Mouse (Mus musculus) embryo, embryonic 10 days (tissue): ENCODE measurements at regions not wholly inside any gene's neighbourhood (a gene's known extent, or its start where the extent isn't known, plus 50 kb on each side); places are given as distances from the start of the nearest gene placed in this dataset.

Experiments
- DNase-seq: peaks from one replicate; pipeline ENCODE4 v3.0.0-alpha.2; 2015; ENCODE audit warnings: low spot score

DNA sequence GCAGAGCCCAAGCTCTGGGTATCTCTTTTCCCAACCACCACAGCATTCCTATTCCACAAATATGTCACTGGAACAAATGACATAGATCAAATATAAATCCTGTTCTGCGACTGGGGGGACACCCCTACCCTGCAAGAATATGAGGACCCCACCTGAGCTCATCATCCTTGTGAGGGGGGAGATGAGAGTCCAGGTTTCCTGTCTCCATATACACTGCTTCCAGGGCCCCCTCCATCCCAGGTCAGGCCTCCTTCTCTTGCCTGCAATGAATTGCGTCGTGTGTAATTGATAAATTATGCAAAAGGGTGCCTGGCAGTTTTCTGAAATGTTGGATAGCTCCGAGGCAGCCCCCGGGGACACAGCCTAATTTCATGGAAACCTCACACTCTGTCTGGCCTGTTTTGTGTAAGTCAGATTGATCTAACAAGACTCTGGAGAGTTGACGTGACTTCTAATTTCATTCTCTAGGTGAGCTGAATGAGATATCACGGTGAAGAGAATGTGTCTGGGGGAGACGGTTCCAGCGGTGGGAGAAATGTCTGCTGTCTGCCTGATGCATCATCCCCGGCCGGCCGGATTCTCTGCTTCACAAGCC, 110.3 kb upstream of the Tle3 start:
- no peak for DNase-seq

- no peak for DNase-seq
Measured at GRCm38 (mm10) chr9:61263335-61263734, 108.8 kb upstream of the Tle3 start.

GRCm38 (mm10) chr9:61265466-61265865, 106.7 kb upstream of the Tle3 start:
- no peak for DNase-seq

DNA sequence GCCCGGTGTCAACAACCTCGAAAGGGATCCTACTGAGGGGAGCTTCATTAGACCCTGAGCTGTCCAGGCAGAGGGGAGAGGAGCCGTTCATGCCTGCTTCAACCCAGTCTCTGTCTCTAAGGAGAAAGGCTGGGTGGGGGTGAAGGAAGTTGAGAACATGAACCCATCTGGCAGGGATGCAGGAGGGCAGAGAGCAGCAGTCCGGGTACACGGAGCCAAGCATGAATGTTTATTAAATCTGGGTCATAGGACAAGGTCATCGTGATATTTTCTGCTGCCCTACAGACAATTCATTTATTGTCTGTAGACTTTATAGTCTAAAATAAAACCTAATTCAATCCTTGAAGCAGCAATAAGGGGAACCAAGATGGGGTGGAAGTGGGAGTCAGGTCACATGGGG, 105.2 kb upstream of the Tle3 start:
- no peak for DNase-seq

GRCm38 (mm10) chr9:61267541-61267940, 104.6 kb upstream of the Tle3 start:
- DNase-seq = no peak

DNA sequence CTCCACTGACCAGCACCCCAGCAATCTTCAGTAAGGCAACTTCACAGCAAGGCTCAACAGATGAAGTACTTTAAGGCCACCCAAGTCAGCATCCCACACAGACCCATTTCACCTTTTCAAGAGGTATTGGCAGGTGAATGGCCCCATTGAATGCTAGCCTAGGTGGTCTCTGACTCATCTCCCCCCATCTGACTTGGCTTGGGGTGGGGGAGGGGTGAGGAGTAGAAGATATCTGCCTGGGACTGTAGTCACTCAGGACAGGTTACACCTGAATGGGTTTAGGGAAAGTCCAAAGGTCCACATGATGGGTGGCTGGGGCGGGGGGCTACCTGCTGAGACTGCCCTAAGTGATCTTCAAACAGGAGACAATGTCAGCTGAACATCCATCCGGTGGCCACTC, 104.0 kb upstream of the Tle3 start:
- no peak for DNase-seq

DNA sequence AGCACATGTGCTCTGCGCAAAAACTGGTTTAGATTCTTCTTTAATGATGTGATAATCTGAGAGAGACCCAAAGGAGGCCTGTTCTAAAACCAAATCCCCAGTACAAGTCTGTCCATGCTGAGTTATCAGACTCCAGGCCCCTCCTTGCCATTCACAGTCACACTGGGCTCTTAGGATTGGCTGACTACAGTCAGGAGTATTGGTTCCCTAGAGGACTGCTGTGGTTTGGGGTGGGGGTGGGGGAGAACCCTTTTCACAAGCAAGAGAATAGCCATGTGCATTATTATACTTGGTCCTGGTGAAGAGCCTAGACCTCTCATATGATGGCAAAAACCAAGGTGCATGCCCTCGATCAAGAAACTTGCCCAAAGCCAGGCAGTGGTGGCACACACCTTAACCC, 103.5 kb upstream of the Tle3 start:
- no peak for DNase-seq

GRCm38 (mm10) chr9:61269151-61269870, 102.9 kb upstream of the Tle3 start:
- no peak for DNase-seq

- no peak for DNase-seq
Measured at GRCm38 (mm10) chr9:61271243-61271642, 100.9 kb upstream of the Tle3 start.

- DNase-seq = peak; percentile 3
Measured at GRCm38 (mm10) chr9:61271769-61272352, 100.3 kb upstream of the Tle3 start.

- DNase-seq = no peak
Measured at GRCm38 (mm10) chr9:61274020-61274419, 98.1 kb upstream of the Tle3 start.

- peak; percentile 87 for DNase-seq
Measured at GRCm38 (mm10) chr9:61277369-61278215, 94.6 kb upstream of the Tle3 start.

GRCm38 (mm10) chr9:61278216-61278758, 93.9 kb upstream of the Tle3 start:
- no peak for DNase-seq

DNA sequence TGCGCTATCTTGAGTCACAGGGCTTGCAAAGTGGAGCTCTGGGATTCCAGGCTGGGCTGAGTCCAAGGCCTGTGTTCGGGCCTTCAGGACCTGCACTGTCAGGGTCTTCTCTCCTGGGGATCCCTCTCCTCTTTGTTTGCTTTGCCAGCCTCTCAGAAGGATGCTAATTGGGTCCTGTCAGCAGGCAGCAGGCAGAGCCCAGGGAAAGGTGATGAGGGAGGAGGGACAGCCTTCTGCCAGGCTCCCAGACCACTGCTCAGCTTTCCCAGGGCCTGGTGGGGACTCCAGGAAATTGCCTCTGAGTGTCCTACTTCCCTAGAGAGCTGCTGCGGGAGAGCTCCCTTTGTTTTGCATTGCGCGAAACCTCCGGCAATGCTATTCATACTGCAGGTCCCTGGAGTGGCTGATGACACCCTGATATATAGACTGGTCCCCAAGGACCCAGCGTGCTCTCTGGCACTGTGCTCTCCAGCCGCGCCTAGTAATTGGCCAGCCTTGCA, 93.1 kb upstream of the Tle3 start:
- DNase-seq = peak; percentile 48

DNA sequence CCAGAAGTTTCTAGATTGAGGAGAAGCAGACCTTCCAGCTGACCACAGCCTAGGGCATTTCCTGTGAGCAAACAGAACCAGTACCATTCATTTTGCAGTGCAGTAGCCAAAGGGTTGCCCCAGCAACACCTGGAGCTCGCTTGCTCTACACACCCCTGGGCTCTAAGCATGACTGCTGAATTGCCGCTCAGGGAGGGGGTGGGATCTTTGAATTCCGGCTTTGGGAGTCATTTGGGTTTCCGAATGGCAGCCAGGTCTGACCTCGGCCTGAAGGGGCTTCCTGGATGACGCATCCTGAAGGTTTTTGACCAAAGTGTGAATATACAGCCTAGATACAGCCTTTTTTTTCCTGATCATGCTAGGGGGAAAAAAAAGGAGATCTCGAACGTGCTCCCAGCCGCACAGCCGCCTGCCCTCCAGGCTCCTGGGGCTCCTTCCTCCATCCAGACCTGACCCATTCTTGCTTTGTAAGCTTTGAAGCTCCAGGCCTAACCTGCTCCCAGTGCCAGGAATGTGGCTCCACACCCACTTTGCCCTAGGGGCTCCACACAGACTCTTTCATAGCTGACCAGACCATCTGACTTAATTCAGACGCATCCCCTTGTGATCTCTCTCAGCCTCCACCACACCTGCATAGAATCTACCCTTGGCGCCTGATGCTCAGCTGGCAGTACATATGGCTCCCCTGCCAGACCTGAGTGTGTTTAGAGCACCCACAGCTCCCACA, 91.1 kb upstream of the Tle3 start:
- DNase-seq = no peak

DNA sequence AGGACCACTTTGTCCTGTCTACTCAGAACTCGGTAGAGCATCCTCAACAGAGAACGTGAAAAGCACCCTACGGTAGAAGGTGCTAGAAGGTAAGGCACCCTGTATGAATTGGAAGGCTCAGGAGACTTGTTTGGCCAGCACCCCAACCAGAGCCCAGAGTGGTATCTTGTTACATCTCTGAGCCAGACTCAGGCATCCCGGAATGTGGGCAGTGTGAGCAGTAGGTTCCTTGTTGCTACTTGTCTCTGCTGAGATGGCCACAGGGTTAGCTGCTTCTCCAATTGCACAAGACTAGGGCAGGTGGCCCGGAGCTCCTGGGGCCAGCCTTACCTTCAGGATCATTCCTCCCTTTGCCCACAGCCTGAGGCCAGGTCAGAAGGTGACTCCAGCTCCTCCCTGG, 88.9 kb upstream of the Tle3 start:
- DNase-seq = no peak

DNA sequence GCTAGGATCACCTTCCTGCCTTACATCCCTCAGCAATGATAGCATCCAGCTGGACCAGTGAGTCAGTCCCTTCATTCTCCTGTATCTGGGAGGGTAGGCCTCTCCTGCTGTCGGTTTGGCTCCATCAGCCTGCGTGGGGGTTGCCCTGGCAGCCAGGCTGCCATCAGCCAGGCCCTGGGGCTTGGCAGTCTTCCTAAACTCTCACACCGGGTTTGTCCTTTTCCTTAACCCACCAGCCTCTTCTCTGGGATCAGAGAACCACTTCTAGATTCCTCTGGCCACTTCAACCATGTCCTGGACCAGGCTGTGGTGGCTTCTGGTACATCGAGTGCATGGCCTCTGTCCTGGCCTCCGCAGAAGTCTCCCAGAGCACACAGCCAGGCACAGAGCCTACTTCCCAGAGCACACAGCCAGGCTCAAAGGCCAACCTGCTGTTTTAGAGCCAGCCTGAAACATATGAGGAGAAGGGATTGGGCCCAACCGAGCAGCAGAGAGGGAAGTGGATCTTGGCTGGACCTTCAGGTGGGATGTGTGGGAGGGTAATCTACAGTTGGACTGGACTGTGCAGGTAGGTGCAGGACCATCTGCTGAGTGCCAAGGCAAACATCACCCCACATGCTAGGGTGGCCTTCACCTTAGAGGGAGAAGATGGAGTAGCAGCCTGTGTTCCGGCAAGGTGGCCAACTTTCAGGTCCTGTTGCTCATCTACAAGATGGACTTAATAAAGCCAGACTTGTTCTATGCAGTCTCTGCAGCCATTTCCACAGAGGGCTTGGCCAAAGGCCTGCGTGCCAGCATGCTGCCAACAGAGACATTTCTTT, 87.8 kb upstream of the Tle3 start:
- DNase-seq = no peak

DNA sequence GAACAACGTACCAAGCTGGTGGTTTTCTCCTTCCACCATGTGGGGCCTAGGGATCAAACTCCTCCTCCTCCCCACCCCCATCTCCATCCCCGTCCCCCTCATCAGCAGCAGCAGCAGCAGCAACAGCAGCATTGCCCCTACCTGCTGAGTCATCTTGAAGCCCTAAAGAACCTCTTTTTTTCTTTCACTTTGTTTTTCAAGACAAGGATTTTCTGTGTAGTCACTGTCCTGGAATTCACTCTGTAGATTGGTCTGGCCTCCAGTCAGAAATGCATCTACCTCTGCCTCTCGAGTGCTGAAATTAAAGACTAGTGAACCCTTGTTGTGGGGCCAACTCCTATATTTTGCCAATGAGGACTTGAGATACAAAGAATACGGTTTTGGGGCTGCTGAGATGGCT, 85.6 kb upstream of the Tle3 start:
- no peak for DNase-seq

DNA sequence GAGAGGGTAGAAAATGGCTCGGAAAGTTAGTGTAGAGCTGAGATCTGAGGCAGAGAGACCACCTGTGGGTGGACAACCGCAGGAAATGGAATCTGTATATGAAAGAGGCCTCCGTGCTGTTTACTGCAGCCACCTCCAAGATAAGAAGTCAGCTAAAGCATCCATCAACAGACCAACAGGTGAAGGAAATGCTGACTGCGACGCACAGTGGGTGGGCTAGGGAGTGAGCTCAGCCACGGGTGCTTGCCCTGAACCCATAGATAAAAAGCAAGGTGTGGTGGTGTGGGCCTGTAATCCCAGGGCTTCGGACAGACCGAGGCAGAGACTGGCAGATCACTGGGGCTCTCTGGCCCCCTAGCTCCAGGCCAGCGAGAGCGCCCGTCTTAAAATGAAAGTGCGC, 83.0 kb upstream of the Tle3 start:
- no peak for DNase-seq

- DNase-seq = peak; percentile 75
Measured at GRCm38 (mm10) chr9:61289713-61290112, 82.5 kb upstream of the Tle3 start.

DNA sequence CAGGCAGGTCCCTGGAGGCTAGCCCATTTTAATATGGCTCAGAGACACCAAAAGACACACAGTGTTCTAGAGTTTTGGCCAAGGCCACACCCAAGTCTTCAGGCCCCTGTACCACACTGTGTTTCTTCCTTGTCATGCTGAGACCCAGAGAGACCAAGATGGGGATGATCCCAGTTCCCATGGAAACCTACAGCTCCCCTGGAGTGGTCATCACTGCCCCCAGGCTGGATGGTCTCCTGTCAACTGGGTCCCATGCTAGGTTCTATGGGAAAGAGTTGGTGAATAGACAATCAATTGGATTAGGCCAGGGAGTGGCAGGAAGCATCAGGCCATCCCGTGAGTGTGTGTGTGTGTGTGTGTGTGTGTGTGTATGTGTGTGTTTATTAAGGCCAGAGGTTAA, 80.5 kb upstream of the Tle3 start:
- DNase-seq = no peak
